Mouse (Mus musculus) MEL (cell line): ENCODE results near the gene Daam1. TPM values are rescaled to one million over a fixed set of nuclear protein-coding genes. Genes with fewer than 3 reads are reported as not detected.

ENCODE experiments used
- DNase-seq: peaks from one replicate; pipeline ENCODE4 v3.0.0; 2011; ENCODE audit warnings: low read depth, low spot score
- H3K27ac ChIP-seq: 2 replicates; pipeline ENCODE4 v1.5.1; 2012; ENCODE audit warnings: low read depth, mild to moderate bottlenecking, control low read depth, low read length, moderate library complexity; ENCODE audit not compliant: control insufficient read depth
- H3K27me3 ChIP-seq, 2 experiments: fragments of 150-350 bp in 1 of 2; sonication (generic) in 1 of 2; 2 replicates each; pipeline ENCODE4 v1.6.1; 2012; ENCODE audit warnings: low read length in 2 of 2, mild to moderate bottlenecking in 2 of 2, improper control_type of control experiment in 1 of 2, moderate library complexity in 1 of 2; ENCODE audit not compliant: insufficient read depth in 2 of 2, control insufficient read depth in 1 of 2
- H3K36me3 ChIP-seq, 2 experiments: 2 replicates each; pipeline ENCODE4 v1.6.1; 2012 to 2014; ENCODE audit warnings: low read length in 2 of 2, improper control_type of control experiment in 1 of 2, inconsistent platforms in 1 of 2, mild to moderate bottlenecking in 1 of 2; ENCODE audit not compliant: insufficient read depth in 2 of 2, control insufficient read depth in 1 of 2
- H3K4me1 ChIP-seq, 2 experiments: fragments of 150-350 bp in 1 of 2; sonication (generic) in 1 of 2; 2 replicates each; pipeline ENCODE4 v1.6.1; 2012; ENCODE audit warnings: low read length in 2 of 2, improper control_type of control experiment in 1 of 2, mild to moderate bottlenecking in 1 of 2; ENCODE audit not compliant: insufficient read depth in 2 of 2, control insufficient read depth in 1 of 2
- H3K4me3 ChIP-seq, 2 experiments: fragments of 150-350 bp in 1 of 2; sonication (generic) in 1 of 2; 2 replicates each; pipeline ENCODE4 v1.5.1; 2012; ENCODE audit warnings: low read depth in 2 of 2, low read length in 2 of 2, mild to moderate bottlenecking in 2 of 2, moderate library complexity in 2 of 2, control low read depth in 1 of 2, improper control_type of control experiment in 1 of 2; ENCODE audit not compliant: control insufficient read depth in 1 of 2, insufficient read depth in 1 of 2
- H3K79me2 ChIP-seq: 2 replicates; pipeline ENCODE4 v1.6.1; 2012; ENCODE audit warnings: mild to moderate bottlenecking, low read length, moderate library complexity; ENCODE audit not compliant: control insufficient read depth, poor library complexity, insufficient read depth
- H3K9ac ChIP-seq: 2 replicates; pipeline ENCODE4 v1.6.1; 2012; ENCODE audit warnings: low read depth, mild to moderate bottlenecking, control low read depth, low read length, moderate library complexity; ENCODE audit not compliant: control insufficient read depth, poor library complexity, severe bottlenecking
- H3K9me3 ChIP-seq: fragments of 150-350 bp; sonication (generic); replicated peaks from 2 replicates; pipeline ENCODE4 v1.6.1; 2012; ENCODE audit warnings: mild to moderate bottlenecking, low read length, improper control_type of control experiment, moderate library complexity; ENCODE audit not compliant: insufficient read depth
- BHLHE40 ChIP-seq: IDR thresholded peaks from 2 replicates; pipeline ENCODE4 v1.6.1; 2012; ENCODE audit warnings: low read depth, mild to moderate bottlenecking, inconsistent platforms, low read length, improper control_type of control experiment, borderline replicate concordance
- CHD1 ChIP-seq: IDR thresholded peaks from 2 replicates; pipeline ENCODE4 v1.6.1; 2012; ENCODE audit warnings: low read depth, mild to moderate bottlenecking, inconsistent platforms, low read length, improper control_type of control experiment
- CTCF ChIP-seq, 3 experiments: IDR thresholded peaks in 2 of 3; conservative IDR thresholded peaks in 1 of 3; 2 replicates each; pipeline ENCODE4 v1.5.1; 2011 to 2012; ENCODE audit warnings: low read length in 3 of 3, low read depth in 2 of 3, mild to moderate bottlenecking in 2 of 3, improper control_type of control experiment in 1 of 3, inconsistent platforms in 1 of 3, mixed read lengths in 1 of 3, moderate library complexity in 1 of 3; ENCODE audit not compliant: control insufficient read depth in 1 of 3, insufficient read depth in 1 of 3, poor library complexity in 1 of 3, severe bottlenecking in 1 of 3
- E2F4 ChIP-seq: IDR thresholded peaks from 2 replicates; pipeline ENCODE4 v1.6.1; 2011; ENCODE audit warnings: low read depth, low read length, improper control_type of control experiment, borderline replicate concordance
- ETS1 ChIP-seq: IDR thresholded peaks from 2 replicates; pipeline ENCODE4 v1.6.1; 2012; ENCODE audit warnings: low read depth, mild to moderate bottlenecking, inconsistent platforms, low read length, improper control_type of control experiment, moderate library complexity
- GABPA ChIP-seq: IDR thresholded peaks from 2 replicates; pipeline ENCODE4 v1.6.1; 2012; ENCODE audit warnings: low read depth, mild to moderate bottlenecking, inconsistent platforms, low read length, improper control_type of control experiment, moderate library complexity
- GATA1 ChIP-seq: IDR thresholded peaks from 2 replicates; pipeline ENCODE4 v1.6.1; 2011; ENCODE audit warnings: low read depth, low read length, improper control_type of control experiment
- HCFC1 ChIP-seq: IDR thresholded peaks from 2 replicates; pipeline ENCODE4 v1.6.1; 2012; ENCODE audit warnings: low read depth, mild to moderate bottlenecking, inconsistent platforms, low read length, improper control_type of control experiment, moderate library complexity
- KAT2A ChIP-seq: conservative IDR thresholded peaks from 2 replicates; pipeline ENCODE4 v1.6.1; 2012; ENCODE audit warnings: low read depth, low read length, improper control_type of control experiment, inconsistent platforms
- MAFK ChIP-seq: IDR thresholded peaks from 2 replicates; pipeline ENCODE4 v1.6.1; 2011; ENCODE audit warnings: low read depth, mild to moderate bottlenecking, low read length, improper control_type of control experiment, borderline replicate concordance
- POLR2AphosphoS2 ChIP-seq: IDR thresholded peaks from 2 replicates; pipeline ENCODE4 v1.6.1; 2011; ENCODE audit warnings: low read length, improper control_type of control experiment
- POLR2AphosphoS5 ChIP-seq: IDR thresholded peaks from 2 replicates; pipeline ENCODE4 v1.6.1; 2012; ENCODE audit warnings: low read depth, borderline replicate concordance, mild to moderate bottlenecking, inconsistent platforms, low read length, moderate library complexity, mixed read lengths
- SIN3A ChIP-seq: IDR thresholded peaks from 2 replicates; pipeline ENCODE4 v1.6.1; 2012; ENCODE audit warnings: low read length, improper control_type of control experiment, inconsistent platforms
- TBP ChIP-seq: IDR thresholded peaks from 2 replicates; pipeline ENCODE4 v1.8.0; 2011; ENCODE audit warnings: low read depth, low read length, improper control_type of control experiment
- TCF12 ChIP-seq: IDR thresholded peaks from 2 replicates; pipeline ENCODE4 v1.6.1; 2014; ENCODE audit warnings: low read depth, mild to moderate bottlenecking, inconsistent platforms, low read length, improper control_type of control experiment, moderate library complexity
- USF1 ChIP-seq: IDR thresholded peaks from 2 replicates; pipeline ENCODE4 v1.6.1; 2014; ENCODE audit warnings: low read depth, mild to moderate bottlenecking, inconsistent platforms, low read length, improper control_type of control experiment, moderate library complexity
- ZMIZ1 ChIP-seq: IDR thresholded peaks from 2 replicates; pipeline ENCODE4 v1.6.1; 2012; ENCODE audit warnings: low read depth, mild to moderate bottlenecking, inconsistent platforms, low read length, improper control_type of control experiment, moderate library complexity
- polyA plus RNA-seq, 2 experiments: library from polyadenylated mRNA; stranded (reverse) in 1 of 2; unstranded in 1 of 2; fragments of >175 nt in 1 of 2; fragments of >200 nt in 1 of 2; gene quantifications; 2 replicates each; pipeline versions ENCODE4 v1.2.1 to v1.2.4; 2012; ENCODE audit warnings: low replicate concordance in 2 of 2, low read depth in 1 of 2; ENCODE audit not compliant: insufficient read length in 2 of 2, insufficient read depth in 1 of 2, missing spikeins in 1 of 2
- total RNA-seq: library from RNA; depleted of rRNA; stranded (reverse); fragments of 300-350 nt; gene quantifications from 2 replicates; pipeline ENCODE4 v1.2.3, GENCODE M21; 2012

Gene Daam1
- total and polyA plus RNA-seq, 3 experiments: 9.2 to 12.0 TPM; not detected in 1

DNA sequence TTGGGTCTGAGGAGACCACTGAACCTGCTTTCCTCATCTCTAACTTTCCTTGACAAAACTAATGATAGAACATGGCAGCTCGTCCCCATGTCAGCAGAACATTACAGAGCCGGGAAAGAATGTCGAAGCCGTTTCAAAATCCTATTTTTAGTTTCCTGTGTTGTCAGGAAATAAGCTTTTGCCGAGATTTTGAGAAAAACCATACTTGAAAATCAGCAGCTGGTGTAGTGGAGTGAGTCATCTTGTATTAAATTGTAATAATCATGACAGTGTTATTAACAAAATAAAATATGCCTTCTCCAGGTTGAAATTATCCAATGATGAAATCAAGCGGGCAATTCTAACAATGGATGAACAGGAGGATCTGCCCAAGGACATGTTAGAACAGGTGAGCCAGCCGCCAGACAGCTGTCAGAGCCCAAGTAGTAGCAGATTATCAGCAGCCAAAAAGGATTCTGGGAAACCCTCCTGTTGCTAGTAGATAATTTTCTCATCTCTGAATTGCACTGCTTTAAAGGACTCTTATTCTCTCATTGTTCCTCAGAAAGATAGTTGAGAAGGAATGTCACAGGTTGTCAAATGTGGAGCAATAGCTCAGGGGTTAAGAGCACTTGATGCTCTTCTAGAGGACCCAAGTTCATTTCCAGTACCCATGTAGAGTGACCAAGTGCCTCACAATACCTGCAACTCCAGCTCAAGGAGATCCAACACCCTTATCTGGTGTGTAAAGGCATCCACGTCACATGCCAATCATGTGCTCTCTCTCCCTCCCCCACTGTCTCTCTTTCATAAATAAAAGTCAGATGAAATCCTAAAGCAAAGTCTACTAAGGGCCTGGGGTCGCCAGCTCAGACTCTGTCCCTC is 140.1 kb downstream of the Daam1 start:
- H3K9ac ChIP-seq: no peak overlapping the region
- no peaks in the 10 kb centered on the region for H3K27me3 ChIP-seq
- no peak overlapping the region for H3K4me3 ChIP-seq
- H3K27ac ChIP-seq: no peak overlapping the region
- TF ChIP-seq TCF12: peak; percentile 52; the same call in 1 of the 2 replicates
- TF ChIP-seq CTCF (IDR thresholded peaks at IDR 0.05 in 2 of 3, conservative IDR thresholded peaks at IDR 0.05 in 1 of 3; ENCODE audit: control insufficient read depth in 1 of 3, insufficient read depth in 1 of 3, low read depth in 2 of 3, low read length in 3 of 3, poor library complexity in 1 of 3, severe bottlenecking in 1 of 3): no peak
- TF ChIP-seq ETS1: peak; percentile 21; the same call in 1 of the 2 replicates
- TF ChIP-seq POLR2AphosphoS5: no peak
- TF ChIP-seq HCFC1: no peak
- no peak for TF ChIP-seq ZMIZ1
- TF ChIP-seq USF1: 0 out of 2 replicates have a peak, but pooled peaks have one; percentile 20
- TF ChIP-seq E2F4: no peak
- DNase-seq: no peak
- H3K4me1 ChIP-seq: no peaks in the 10 kb centered on the region
- peaks cover 0 to 3% of the 10 kb centered on the region in 2 experiments; a peak in 2 of 4 replicates for H3K36me3 ChIP-seq
- no peaks in the 10 kb centered on the region for H3K9me3 ChIP-seq
- no peaks in the 10 kb centered on the region for H3K79me2 ChIP-seq

DNA sequence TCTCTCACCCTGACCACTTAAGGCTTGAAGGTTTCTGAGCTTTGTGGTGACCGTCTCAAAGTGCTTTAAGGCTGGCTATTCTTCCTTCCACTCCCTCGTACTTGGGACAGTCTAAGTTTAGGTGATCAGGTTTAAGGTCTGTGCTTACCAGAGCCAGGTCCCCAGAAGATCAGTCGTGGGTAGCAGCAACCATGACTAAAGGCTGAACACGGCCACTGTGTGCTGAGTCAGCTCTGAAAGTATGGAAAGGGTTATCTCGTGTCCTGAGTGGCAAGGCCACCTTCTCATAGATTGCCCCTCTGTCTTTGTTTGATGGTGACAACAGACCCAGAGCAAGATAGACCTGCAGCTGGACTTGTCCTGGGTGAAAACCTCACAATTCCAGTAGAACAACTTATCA is 141.2 kb downstream of the Daam1 start:
- Histone ChIP-seq H3K79me2 (no peaks in the 10 kb centered on the region), H3K36me3 (peaks cover 3 to 5% of the 10 kb centered on the region in 2 experiments; a peak in 3 of 4 replicates), H3K27me3 (no peaks in the 10 kb centered on the region), H3K9ac (no peak overlapping the region), H3K4me3 (no peak overlapping the region), H3K4me1 (peaks cover 3 to 9% of the 10 kb centered on the region in 2 experiments; a peak in 3 of 4 replicates), H3K27ac (no peak overlapping the region), H3K9me3 (no peaks in the 10 kb centered on the region)
- no peak for DNase-seq
- TF ChIP-seq MAFK: no peak
- TF ChIP-seq BHLHE40: no peak
- no peak for TF ChIP-seq POLR2AphosphoS2

DNA sequence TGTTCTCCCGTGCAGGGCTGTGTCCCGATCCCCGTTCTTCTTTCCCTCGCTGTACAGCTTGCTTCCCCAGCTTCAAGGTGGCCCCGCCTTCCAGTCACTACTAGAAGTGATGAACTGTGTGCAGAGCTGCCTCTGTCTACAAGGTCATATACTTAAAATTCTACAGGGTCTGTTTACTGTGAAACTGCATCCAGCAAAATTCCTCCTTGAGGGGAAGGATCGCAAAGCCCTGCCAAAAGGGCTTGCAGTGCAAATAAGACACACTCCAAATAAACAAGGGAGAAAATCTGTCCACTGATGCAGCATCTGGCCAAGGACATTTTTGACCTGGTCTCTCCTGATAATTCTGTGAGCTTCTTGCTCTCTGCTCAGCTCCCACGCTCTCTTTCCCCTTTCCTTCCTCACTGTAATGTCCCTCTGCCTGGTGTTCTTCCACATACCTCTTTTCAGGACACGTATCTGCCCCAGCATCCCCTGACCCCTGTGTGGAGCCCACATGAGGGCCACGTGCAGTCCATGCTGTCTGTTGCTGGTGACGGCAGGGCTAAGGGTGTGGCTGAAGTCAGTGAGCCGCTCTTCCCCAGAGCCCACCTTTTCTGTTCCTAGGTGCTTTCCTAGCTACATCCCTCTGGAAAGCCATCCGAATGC is 141.9 kb downstream of the Daam1 start:
- H3K36me3 ChIP-seq: peaks cover 3 to 8% of the 10 kb centered on the region in 2 experiments; a peak in 3 of 4 replicates

More for the DNA sequence above, 141.9 kb downstream of the Daam1 start:
- Histone ChIP-seq H3K27me3 (no peaks in the 10 kb centered on the region), H3K79me2 (no peaks in the 10 kb centered on the region), H3K4me3 (no peak overlapping the region), H3K27ac (no peak overlapping the region), H3K9me3 (no peaks in the 10 kb centered on the region), H3K4me1 (peaks cover 3 to 13% of the 10 kb centered on the region in 2 experiments), H3K9ac (no peak overlapping the region)
- no peak for DNase-seq
- TF ChIP-seq ZMIZ1: no peak
- no peak for TF ChIP-seq GABPA
- TF ChIP-seq E2F4: no peak
- no peak for TF ChIP-seq GATA1
- no peak for TF ChIP-seq POLR2AphosphoS5
- no peak for TF ChIP-seq TBP
- TF ChIP-seq SIN3A: no peak
- no peak for TF ChIP-seq ETS1
- TF ChIP-seq KAT2A: no peak
- no peak for TF ChIP-seq CHD1
- TF ChIP-seq, all 39 proteins: peak for 0
